Mouse (Mus musculus): ENCODE results near the gene Rnase2a.
"Not testable (repeated sequence)": the region's sequence is repeated elsewhere in the genome, so short reads cannot be mapped to it uniquely, and the experiment has no call there.

The Rnase2a gene

GRCm38 (mm10) chr14:51256041-51256440, at the start of gene Rnase2a:
Gene Rnase2a, minus strand, starts transcription at chr14:51256112.
- no peak for DNase-seq

GRCm38 (mm10) chr14:51291505-51291904, 35.6 kb upstream of the Rnase2a start:
- DNase-seq, result peak; percentile 89

GRCm38 (mm10) chr14:51278515-51278914, 22.6 kb upstream of the Rnase2a start:
- not testable (repeated sequence) for DNase-seq

DNA sequence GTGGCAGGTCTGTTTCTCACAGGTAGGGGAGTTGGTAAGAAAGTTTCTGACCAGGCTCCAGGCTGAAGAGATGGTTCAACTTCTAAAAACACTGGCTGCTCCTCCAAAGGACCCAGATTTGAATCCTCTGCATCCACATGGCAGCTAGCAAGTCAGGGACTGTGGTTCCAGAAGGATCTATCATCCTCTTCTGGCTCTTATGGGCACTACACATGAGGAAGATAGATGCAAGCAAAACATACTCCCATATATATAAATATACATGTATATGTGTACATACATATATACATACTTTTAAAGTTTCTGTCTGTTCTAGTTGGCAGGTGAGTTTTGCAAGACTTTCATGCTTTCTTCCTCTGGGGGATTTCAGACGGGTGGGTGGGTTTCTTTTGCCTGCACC, 12.8 kb upstream of the Rnase2a start:
- DNase-seq, result no peak

DNA sequence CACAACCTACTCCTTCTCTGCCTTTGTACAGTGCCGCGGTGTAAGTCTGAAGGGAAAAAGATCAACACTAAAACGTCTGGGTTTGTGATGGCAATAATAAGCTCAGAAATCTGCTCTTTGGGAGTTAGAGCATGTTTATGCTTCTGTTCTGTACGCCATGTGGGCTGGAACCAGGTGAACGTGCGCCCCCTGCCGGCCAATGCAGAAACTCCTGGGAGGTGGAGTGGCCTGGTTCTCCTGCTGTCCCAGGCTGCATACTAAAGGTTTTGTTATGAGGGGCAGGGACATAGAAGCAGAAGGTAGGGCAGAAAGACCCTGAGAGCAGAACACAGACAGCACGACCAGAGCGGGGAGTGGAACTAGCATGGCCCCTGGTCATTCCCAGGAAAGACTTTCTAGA, 10.2 kb upstream of the Rnase2a start:
- DNase-seq, result peak; percentile 53

GRCm38 (mm10) chr14:51265667-51266066, 9.8 kb upstream of the Rnase2a start:
- no peak for DNase-seq

DNA sequence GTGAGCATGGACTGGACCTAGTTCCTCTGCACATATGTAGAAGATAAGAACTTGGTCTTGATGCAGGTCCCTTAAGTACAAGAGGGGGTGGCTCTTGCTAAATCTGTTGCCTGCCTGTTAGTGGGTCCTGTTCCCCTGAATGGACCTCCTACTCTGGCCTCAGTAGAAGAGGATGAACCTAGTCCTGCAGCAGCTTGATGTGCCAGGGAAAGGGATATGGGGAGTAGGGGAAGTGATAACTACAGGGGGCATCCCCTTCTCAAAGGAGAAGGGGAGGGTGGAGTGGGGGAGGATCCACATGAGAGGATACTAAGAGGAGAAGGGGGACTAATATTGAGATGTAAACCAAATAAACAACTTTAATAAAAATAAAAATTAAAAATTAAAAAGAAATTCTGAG, 6.5 kb upstream of the Rnase2a start:
- no peak for DNase-seq

- DNase-seq, result no peak
Observed at GRCm38 (mm10) chr14:51259741-51260140, 3.8 kb upstream of the Rnase2a start.

DNA sequence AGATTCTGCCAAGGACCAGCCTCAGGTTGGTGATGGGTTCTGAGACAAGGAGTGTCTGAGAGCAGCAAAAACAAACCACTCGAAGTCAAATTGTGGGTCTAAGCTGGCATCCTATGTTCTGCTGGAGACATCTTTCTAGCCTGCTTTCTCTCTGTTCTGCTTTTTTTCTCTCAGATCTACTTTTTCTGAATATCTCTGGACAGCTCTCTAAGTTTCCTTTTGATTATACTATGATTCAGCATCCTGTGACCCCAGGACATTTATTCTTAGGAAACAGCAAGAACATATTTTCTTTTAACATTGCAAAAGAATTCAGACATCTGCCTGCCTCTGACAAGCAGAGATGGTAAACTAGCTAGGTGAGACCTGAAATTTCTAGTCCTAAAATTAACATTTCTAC, 2.3 kb downstream of the Rnase2a start:
- DNase-seq, result no peak

DNA sequence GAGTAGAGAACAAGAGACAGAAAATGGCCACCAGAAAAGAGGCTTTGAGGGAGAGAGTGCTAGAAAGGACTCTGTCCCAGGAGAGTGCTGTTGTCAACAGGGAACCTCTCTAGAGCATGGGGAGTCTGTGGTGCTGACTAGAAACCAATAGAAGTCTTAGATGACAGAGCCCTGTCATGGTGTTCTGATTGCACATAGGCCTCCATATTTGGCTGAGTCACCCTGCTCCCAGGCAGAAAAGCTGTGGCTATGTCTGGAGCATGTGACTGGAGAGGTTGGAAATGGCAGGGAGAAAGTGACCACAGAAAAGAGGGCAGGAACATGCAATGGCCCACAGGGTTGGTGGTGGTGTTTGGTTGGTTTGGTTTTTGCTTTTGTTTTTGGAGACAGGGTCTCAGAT, 3.7 kb downstream of the Rnase2a start:
- not testable (repeated sequence) for DNase-seq

DNA sequence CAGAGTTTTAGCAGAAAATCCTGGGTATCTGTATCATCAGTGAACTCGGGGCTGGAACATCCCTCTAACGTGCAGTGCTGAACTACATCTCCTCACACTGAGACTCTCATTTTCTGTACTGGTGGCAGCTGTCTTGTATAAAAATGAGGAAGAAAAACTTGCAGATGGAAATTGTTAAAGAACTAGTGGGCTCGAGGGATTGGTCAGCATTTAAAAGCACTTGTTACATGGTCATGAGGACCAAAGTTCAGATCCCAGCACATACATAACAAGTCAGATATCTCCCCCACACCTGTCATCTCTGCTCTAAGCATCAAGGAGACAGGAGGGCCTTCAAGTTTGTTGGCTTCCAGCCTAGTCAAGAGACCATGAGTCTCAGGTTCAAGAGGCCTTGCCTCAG, 5.6 kb downstream of the Rnase2a start:
- DNase-seq, result no peak

GRCm38 (mm10) chr14:51247736-51248135, 8.2 kb downstream of the Rnase2a start:
- no peak for DNase-seq

GRCm38 (mm10) chr14:51240899-51241298, 15.0 kb downstream of the Rnase2a start:
- DNase-seq, result peak; percentile 3

DNA sequence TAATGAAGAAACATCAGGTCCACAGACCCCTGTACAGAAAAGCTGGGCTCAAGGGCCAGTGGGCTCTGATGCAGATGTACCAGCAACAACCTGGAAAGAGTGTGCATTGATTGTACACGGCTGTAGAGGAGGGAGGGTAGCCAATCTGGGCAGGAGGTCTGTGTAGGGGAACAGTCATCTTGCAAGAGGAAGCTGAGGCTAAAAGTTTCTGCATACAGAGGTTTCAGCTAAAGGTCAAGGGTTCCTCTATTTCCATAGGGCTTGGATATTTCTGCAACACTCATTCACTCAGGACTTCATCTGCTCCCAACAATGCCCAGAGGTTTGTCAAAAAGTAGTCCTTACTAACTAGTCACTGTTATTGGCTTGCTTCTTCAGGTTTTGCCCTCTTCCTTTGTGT, 18.4 kb downstream of the Rnase2a start:
- DNase-seq, result not testable (repeated sequence)

GRCm38 (mm10) chr14:51229657-51230056, 26.3 kb downstream of the Rnase2a start:
- not testable (repeated sequence) for DNase-seq

DNA sequence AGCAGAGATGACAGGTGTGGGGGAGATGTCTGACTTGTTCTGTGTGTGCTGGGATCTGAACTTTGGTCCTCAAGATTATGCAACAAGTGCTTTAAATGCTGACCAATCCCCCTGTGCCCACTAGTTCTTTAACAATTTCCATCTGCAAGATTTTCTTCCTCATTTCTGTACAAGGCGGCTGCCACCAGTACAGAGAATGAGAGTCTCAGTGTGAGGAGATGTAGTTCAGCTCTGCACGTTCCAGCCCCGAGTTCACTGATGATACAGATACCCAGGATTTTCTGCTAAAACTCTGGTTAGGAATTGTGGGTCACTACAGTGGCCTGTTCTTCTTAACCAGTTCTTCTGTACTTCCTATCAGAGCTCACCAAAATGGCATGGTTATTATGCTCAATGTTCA, 35.8 kb downstream of the Rnase2a start:
- not testable (repeated sequence) for DNase-seq
